Mouse (Mus musculus) megakaryocyte-erythroid progenitor cell, adult 5-6 weeks (primary cell): ENCODE results near the gene Prdm15. TPM values are rescaled to one million over a fixed set of nuclear protein-coding genes. Genes with fewer than 3 reads are reported as not detected.

Experiments used
- ATAC-seq: replicated peaks from 2 replicates; pipeline ENCODE4 v1.8.0; 2016; ENCODE audit warnings: mild to moderate bottlenecking, inconsistent platforms; ENCODE audit not compliant: severe bottlenecking, poor library complexity, low FRiP score, low TSS enrichment
- total RNA-seq, 2 experiments: library from RNA; stranded (forward) in 1 of 2; stranded (reverse) in 1 of 2; fragments of 200-1000, 215-1000 nt in 1 of 2; fragments of >200 nt in 1 of 2; fragmentation: Nextera tagmentation in 1 of 2; gene quantifications; 2 replicates each; pipeline ENCODE4 v1.2.3; 2014 to 2017

Gene Prdm15
- total RNA-seq, 2 experiments from 2014 or later = 13.4 to 28.6 TPM

DNA sequence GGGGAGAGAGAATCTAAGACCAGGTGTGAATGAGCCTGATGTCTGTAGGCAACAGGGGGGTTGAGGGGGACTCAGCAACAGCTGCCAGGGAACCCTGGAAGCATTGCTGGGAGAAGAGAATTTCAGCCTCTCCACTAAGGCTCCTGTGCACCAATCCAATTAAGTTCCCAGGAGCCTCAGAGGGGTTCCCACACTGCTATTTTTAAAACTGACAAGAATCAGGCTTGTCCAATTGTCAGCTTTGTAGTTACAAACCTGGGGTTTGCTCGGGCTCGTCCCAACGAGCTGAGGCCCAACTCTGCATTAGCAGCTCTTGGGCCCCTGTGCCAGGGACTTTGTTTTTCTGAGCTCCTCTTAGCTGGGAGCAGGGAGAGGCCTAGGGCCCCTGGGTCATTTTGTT lies 92.0 kb downstream of the Prdm15 start:
- no peak for ATAC-seq

DNA sequence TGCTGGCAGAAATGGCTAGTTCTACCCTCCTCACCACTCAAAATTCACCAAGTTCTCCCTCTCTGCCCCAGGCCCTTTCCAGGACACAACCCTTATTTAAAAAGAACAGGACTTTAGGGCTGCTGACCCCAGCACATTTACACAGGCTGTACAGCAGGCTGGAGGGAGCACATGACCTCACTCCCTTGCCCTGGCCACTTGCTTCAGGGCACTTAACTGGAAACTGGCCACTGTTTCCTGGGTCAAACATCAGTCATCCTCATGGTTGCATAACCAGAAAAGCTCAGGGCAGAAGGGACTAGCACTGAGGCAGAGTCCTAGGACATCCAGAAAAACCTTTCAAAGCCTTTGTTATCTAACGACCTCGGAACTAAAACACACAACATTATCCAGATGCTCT lies 93.4 kb downstream of the Prdm15 start:
- ATAC-seq = no peak

DNA sequence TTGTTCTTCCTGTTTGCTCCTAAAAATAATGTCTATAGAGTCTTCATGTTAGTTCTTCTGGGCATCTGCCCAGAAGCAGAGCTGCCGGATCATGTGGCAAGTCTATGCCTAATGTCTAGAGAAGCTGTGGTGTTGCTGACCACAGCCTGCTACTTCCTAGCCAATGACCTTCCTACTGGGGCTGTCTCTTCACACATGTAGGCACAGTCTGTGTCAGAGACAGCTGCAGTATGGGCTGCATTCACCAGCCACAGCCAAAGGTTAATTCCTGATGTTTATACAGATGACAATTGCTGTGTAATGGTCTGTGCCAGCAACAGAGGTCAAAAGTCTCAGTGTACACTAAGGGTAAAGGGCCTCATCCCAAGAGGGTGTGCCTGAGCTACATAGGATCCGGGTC lies 95.2 kb downstream of the Prdm15 start:
- ATAC-seq = no peak

DNA sequence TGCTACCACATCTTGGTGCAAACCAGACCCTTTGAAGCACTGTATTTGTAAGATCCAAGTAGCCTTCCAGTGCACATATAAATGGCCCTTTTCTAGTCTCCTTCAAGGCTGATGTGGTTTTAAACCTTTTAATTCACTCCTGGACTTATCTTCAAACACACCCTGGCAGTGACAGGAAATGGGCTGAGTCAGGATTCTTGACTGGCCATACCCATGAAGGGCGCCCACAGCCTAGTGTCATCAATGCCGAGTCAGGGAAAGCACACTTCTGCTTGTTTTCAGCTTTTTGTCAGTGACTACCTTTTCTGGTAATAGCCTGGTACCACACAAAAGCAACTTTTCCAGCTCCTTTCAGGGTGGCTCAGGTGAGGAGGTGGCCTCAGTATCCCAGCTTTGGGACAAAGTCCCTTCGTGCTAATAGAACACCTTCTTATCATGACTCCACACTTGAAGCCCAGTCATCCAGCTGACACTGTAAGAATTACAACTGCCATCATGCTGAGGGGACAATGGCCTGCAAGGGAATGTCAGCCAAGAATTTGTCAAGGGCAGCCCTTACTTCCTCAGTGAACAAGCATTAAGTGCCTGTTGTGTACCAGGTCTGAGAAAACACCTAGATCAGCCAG lies 99.2 kb downstream of the Prdm15 start:
- ATAC-seq = 0 out of 2 replicates have a peak, but pooled peaks have one; percentile 25

DNA sequence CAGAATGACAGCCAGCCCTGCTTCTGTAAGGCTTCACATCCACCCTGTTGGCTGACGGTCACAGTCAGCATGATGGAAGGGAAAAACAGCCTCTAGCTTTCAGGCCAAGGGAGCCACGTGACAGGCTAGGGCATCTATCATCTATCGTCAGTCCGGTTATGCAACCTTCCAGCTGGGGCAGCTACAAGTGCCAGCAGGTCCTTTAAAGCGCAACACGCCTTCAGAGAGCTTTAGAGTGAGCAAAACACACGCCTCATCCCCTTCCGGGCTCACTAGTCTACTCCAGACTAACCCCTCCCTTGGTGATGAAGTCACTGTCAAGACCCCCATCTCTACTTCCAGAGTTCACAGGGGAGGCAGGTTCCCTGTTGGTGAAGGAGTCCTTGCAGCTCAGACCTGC lies 99.8 kb downstream of the Prdm15 start:
- ATAC-seq = no peak

DNA sequence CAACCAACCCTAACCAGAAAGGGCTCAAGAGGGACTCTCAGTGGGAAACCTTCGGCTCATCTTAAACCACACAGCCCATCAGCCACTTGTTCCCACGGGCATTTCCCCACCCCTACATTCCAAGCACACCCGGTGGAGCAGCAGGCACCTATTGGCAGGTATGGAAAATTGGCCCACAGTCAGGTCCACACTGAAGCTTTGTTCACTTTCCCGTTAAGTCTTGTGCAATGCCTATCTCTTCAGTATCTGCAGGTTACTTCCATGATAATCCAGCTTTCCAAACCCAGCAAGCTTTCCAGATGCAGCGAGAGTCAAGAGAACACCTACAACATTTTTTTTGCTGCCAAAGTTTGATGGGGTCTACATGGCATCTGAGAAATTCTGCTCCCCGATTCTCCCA lies 103.2 kb downstream of the Prdm15 start:
- no peak for ATAC-seq

Other genes with a start within 250 kb of the Prdm15 start
- not detected in 2 replicates for gene Tmprss2, start 240.7 kb downstream of the Prdm15 start, total RNA-seq (2014; fragmentation: Nextera tagmentation)
- gene Tmprss2, start 240.7 kb downstream of the Prdm15 start, total RNA-seq (2017) = not detected in 2 replicates
- not detected in 2 replicates for gene Ripk4, start 88.1 kb downstream of the Prdm15 start, total RNA-seq (2014; fragmentation: Nextera tagmentation)
- not detected in 2 replicates for gene Ripk4, start 88.1 kb downstream of the Prdm15 start, total RNA-seq (2017)
- gene C2cd2, start 110.7 kb upstream of the Prdm15 start, total RNA-seq (2014; fragmentation: Nextera tagmentation) = 10.0 and 19.5 TPM in 2 replicates
- 18.2 and 21.9 TPM in 2 replicates for gene C2cd2, start 110.7 kb upstream of the Prdm15 start, total RNA-seq (2017)
- gene Zbtb21, start 110.8 kb upstream of the Prdm15 start, total RNA-seq (2014; fragmentation: Nextera tagmentation) = 12.0 and 19.6 TPM in 2 replicates
- gene Zbtb21, start 110.8 kb upstream of the Prdm15 start, total RNA-seq (2017) = 7.5 and 10.3 TPM in 2 replicates
- 25.2 and 35.0 TPM in 2 replicates for gene B230307C23Rik, start 145.5 kb upstream of the Prdm15 start, total RNA-seq (2014; fragmentation: Nextera tagmentation)
- 79.4 and 105 TPM in 2 replicates for gene B230307C23Rik, start 145.5 kb upstream of the Prdm15 start, total RNA-seq (2017)
- 49.0 and 89.6 TPM in 2 replicates for gene A630089N07Rik, start 230.6 kb upstream of the Prdm15 start, total RNA-seq (2014; fragmentation: Nextera tagmentation)
- 36.5 and 63.9 TPM in 2 replicates for gene A630089N07Rik, start 230.6 kb upstream of the Prdm15 start, total RNA-seq (2017)